Mouse (Mus musculus) testis, adult 2 months (tissue): ENCODE measurements around the gene Zfp423.

Source experiments
- CTCF ChIP-seq: fragments of 200-500 bp; IDR thresholded peaks from 2 replicates; pipeline ENCODE4 v1.5.1; 2012; ENCODE audit warnings: low read depth, mild to moderate bottlenecking, inconsistent platforms, low read length, moderate library complexity; ENCODE audit not compliant: control insufficient read depth, insufficient read depth, insufficient replicate concordance
- POLR2A ChIP-seq: fragments of 200-500 bp; IDR thresholded peaks from 2 replicates; pipeline ENCODE4 v1.6.1; 2012; ENCODE audit warnings: low read depth, mild to moderate bottlenecking, inconsistent platforms, low read length, moderate library complexity; ENCODE audit not compliant: control insufficient read depth

DNA sequence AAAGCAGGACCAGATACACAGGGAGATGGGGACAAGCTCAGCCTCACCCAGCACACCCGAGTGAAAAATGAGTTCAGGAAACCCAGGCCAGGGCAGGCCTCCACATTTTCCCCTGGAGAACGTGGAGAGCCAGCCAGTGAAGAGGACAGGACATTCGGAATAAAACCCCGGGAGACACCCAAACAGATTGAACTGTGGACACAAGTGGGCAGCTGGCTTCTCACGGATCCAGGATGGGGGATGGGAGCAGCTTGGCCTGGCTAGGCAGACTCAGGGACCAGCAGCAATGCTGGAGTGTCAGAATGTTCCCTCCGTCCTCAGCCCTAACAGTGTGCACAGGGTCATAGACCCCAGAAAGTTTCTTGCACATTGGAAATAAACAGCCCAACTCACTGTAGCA, 18.7 kb downstream of the Zfp423 start:
- TF ChIP-seq POLR2A (no peak), CTCF (no peak)
